Mouse (Mus musculus) limb, embryonic 12.5 days (tissue): ENCODE data around the gene Irf1. TPM values are rescaled to one million over a fixed set of nuclear protein-coding genes. Genes with fewer than 3 reads are reported as not detected.

ENCODE experiments used
- ATAC-seq: fragments of 200-750 bp; cut with Nextera tagmentation; 2 replicates; pipeline ENCODE4 v1.8.0; 2017; ENCODE audit warnings: low read depth, moderate TSS enrichment; ENCODE audit not compliant: insufficient number of reproducible peaks, insufficient read depth, low FRiP score, low TSS enrichment
- H3K27ac ChIP-seq: fragments of 300-500 bp; sonication (generic); 2 replicates; pipeline ENCODE4 v1.5.1; 2016; ENCODE audit warnings: mild to moderate bottlenecking, moderate library complexity
- H3K27me3 ChIP-seq: fragments of 300-500 bp; sonication (generic); 2 replicates; pipeline ENCODE4 v1.6.1; 2016; ENCODE audit warnings: mild to moderate bottlenecking, moderate library complexity
- H3K36me3 ChIP-seq: fragments of 300-500 bp; sonication (generic); 2 replicates; pipeline ENCODE4 v1.6.1; 2016; ENCODE audit warnings: mild to moderate bottlenecking, moderate library complexity
- H3K4me1 ChIP-seq: fragments of 300-500 bp; sonication (generic); replicated peaks from 2 replicates; pipeline ENCODE4 v1.6.1; 2016
- H3K4me2 ChIP-seq: fragments of 300-500 bp; sonication (generic); 2 replicates; pipeline ENCODE4 v1.6.1; 2016; ENCODE audit warnings: mild to moderate bottlenecking, moderate library complexity
- H3K4me3 ChIP-seq: fragments of 300-500 bp; sonication (generic); replicated peaks from 2 replicates; pipeline ENCODE4 v1.5.1; 2016; ENCODE audit warnings: mild to moderate bottlenecking
- H3K9ac ChIP-seq: fragments of 300-500 bp; sonication (generic); replicated peaks from 2 replicates; pipeline ENCODE4 v1.6.1; 2016; ENCODE audit warnings: mild to moderate bottlenecking, moderate library complexity
- H3K9me3 ChIP-seq: fragments of 300-500 bp; sonication (generic); 2 replicates; pipeline ENCODE4 v1.6.1; 2016; ENCODE audit warnings: mild to moderate bottlenecking, moderate library complexity
- WGBS: fragments of 180-500 bp; shearing (Covaris S2); methylation state at CpG from one replicate; pipeline ENCODE4 v1.1.7; 2016; 5-methylcytosine and 5-hydroxymethylcytosine counted together
- polyA plus RNA-seq: library from polyadenylated mRNA; unstranded; fragments of >200 nt; fragmentation: Nextera tagmentation; extraction: Ambion mirVana; gene quantifications from 2 replicates; pipeline ENCODE4 v1.2.1, GENCODE M21; 2016

The Irf1 gene
- 8.4 and 8.5 TPM in 2 replicates for polyA plus RNA-seq

- ATAC-seq, result peak; percentile 86
- peaks cover 15% of the 10 kb centered on the region for H3K36me3 ChIP-seq
- H3K9me3 ChIP-seq, result no peaks in the 10 kb centered on the region
- peak within 1 kb of the TSS; percentile 75 for H3K9ac ChIP-seq
- peaks cover 18% of the 10 kb centered on the region; the same call in 1 of the 2 replicates for H3K27me3 ChIP-seq
- H3K4me1 ChIP-seq, result peaks cover 15% of the 10 kb centered on the region
- H3K4me3 ChIP-seq, result peak within 1 kb of the TSS; percentile 79
- WGBS, result under 1% methylated on average over 40 of the region's 40 CpGs
- H3K27ac ChIP-seq, result peak within 1 kb of the TSS; percentile 51
- H3K4me2 ChIP-seq, result peak within 1 kb of the TSS; percentile 81
These were observed at the start of gene Irf1 for GRCm38 (mm10) chr11:53769760-53770124. TSS of gene Irf1 (plus strand) at chr11:53770014.

DNA sequence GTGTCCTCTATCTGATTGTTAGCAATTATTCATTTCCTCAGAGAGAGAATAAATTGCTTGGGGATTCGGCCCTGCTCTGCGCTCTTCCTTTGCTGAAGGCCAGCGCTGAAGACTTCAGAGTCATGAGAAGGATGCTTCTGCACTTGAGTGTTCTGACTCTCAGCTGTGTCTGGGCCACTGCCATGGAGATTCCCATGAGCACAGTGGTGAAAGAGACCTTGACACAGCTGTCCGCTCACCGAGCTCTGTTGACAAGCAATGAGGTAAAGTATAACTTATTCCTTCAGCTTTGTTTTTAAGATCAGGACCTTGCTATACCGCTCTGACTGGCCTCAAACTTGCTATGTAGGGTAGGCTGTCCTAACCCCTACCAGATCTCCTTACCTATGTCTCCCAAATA lies 49.1 kb upstream of the Irf1 start, which contains the start of gene Il5:
Gene Il5 (plus strand): TSS at position 80 of the 400 bp plus-strand sequence.
- H3K4me3 ChIP-seq, result no peak within 1 kb of the TSS
- WGBS, result 81% methylated on average over 6 of the region's 6 CpGs
- no peaks in the 10 kb centered on the region for H3K4me1 ChIP-seq
- H3K9me3 ChIP-seq, result no peaks in the 10 kb centered on the region
- H3K9ac ChIP-seq, result no peak within 1 kb of the TSS
- 0 out of 2 replicates have a peak, but pooled peaks cover 5% of the 10 kb centered on the region for H3K27me3 ChIP-seq
- no peak for ATAC-seq
- no peak within 1 kb of the TSS for H3K4me2 ChIP-seq
- no peak within 1 kb of the TSS for H3K27ac ChIP-seq
- no peaks in the 10 kb centered on the region for H3K36me3 ChIP-seq

- 95% methylated on average over 7 of the region's 7 CpGs for WGBS
- no peaks in the 10 kb centered on the region for H3K4me1 ChIP-seq
- no peak overlapping the region for H3K4me2 ChIP-seq
- H3K27ac ChIP-seq, result no peak overlapping the region
- H3K27me3 ChIP-seq, result no peaks in the 10 kb centered on the region
- H3K36me3 ChIP-seq, result no peaks in the 10 kb centered on the region
- no peak overlapping the region for H3K4me3 ChIP-seq
- ATAC-seq, result no peak
- H3K9me3 ChIP-seq, result 0 out of 2 replicates have a peak, but pooled peaks cover 3% of the 10 kb centered on the region
- H3K9ac ChIP-seq, result no peak overlapping the region
These were observed 38.4 kb upstream of the Irf1 start for GRCm38 (mm10) chr11:53731457-53731856.

DNA sequence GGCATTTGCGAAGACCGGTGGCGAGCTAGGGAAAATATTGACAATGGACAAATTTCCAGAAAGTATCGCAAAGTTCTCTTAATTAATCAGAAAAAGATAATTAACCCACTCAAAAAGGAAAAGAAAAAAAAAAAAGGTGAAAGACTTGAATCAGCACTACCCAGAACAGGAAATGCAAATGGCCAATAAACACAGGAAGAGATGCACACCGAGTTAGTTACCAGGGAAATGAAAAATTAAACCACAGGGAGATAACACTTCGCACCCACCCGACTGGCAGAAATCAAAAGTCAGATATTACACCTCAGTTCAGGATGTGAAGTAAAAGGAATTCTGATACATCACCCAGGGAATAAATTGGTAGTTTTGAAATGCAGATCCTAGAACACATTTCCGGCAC lies 37.6 kb upstream of the Irf1 start:
- Histone ChIP-seq H3K9me3 (no peaks in the 10 kb centered on the region), H3K27me3 (no peaks in the 10 kb centered on the region), H3K4me3 (no peak overlapping the region), H3K27ac (no peak overlapping the region), H3K36me3 (no peaks in the 10 kb centered on the region), H3K4me1 (no peaks in the 10 kb centered on the region), H3K4me2 (no peak overlapping the region), H3K9ac (no peak overlapping the region)
- ATAC-seq, result no peak
- 93% methylated on average over 8 of the region's 8 CpGs for whole genome bisulfite sequencing

- Histone ChIP-seq H3K27me3 (no peaks in the 10 kb centered on the region), H3K27ac (no peak overlapping the region), H3K4me1 (no peaks in the 10 kb centered on the region), H3K9me3 (no peaks in the 10 kb centered on the region), H3K9ac (no peak overlapping the region), H3K4me2 (no peak overlapping the region), H3K36me3 (no peaks in the 10 kb centered on the region), H3K4me3 (no peak overlapping the region)
- ATAC-seq, result no peak
- 89% methylated on average over 7 of the region's 7 CpGs for WGBS
These were observed 36.0 kb upstream of the Irf1 start for GRCm38 (mm10) chr11:53733824-53734223.

GRCm38 (mm10) chr11:53734431-53734830 lies 35.4 kb upstream of the Irf1 start:
- Histone ChIP-seq H3K27ac (no peak overlapping the region), H3K4me2 (no peak overlapping the region), H3K36me3 (no peaks in the 10 kb centered on the region), H3K27me3 (no peaks in the 10 kb centered on the region), H3K4me3 (no peak overlapping the region), H3K9me3 (no peaks in the 10 kb centered on the region), H3K4me1 (no peaks in the 10 kb centered on the region), H3K9ac (no peak overlapping the region)
- no peak for ATAC-seq
- WGBS, result 85% methylated on average over 2 of the region's 2 CpGs

DNA sequence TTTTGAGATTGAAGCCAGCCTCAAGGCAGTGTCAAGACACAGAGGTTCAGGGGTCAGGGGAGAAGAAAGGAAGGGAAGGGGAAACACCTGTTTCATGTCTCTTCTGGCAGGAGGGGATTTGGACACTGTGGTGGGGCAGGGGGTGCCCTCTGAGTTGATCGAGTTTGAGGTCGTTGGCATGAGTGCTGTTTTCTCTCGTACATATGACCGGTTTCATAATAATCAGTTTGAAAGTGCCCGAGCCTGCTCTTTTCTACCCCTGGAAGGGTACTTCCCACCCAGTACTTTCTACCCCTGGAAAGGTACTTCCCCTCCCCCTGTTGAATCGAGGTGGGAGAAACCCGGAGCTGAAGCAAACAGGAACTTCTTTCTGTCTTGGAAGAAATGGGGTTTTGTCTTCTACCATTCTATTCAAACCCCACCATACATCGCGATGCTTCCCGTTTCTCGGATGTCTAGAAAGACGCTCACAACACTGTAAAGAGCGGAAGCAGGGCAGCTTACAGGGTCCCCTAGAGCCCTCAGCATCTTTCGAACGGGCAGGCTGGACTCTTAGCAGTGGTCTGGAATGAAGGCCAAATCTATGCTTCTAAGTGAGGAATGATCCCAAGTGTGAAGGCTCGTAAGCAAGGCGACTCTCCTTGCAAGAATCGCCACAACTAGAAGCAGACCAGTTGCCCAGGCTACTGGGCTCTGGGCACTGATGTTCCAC lies 34.7 kb upstream of the Irf1 start:
- WGBS, result 74% methylated on average over 18 of the region's 18 CpGs
- ATAC-seq, result no peak
- Histone ChIP-seq H3K27ac (no peak overlapping the region), H3K9ac (no peak overlapping the region), H3K4me2 (peak overlapping the region; percentile 45; the same call in 1 of the 2 replicates), H3K36me3 (no peaks in the 10 kb centered on the region), H3K4me1 (no peaks in the 10 kb centered on the region), H3K4me3 (no peak overlapping the region), H3K27me3 (no peaks in the 10 kb centered on the region), H3K9me3 (no peaks in the 10 kb centered on the region)

DNA sequence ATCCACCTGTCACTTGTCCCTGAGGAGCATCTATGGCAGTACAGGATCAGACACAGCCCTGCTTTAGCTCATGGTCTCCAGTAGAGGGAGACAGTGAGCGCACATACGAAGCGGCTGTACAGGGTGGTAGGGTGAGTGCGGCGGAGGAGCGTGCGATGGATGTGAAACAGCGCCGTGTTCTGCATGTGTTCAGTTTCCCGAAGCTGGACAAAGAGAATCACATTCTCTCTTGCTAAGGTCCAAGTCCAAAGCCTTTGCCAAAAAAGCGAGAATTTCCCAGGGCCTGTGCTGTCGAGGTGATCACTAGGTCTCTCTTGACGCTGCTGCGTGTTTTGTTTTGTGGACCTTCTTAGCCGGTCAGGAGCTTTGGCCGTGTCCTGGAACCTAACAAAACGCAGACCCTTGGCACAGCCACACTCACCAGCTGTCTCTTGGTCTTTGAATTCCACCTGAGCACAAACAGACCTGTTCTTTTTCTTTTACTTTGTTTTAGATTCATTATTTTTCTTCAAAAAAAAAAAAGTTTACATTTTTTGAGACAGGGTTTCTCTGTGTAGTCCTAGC lies 34.0 kb upstream of the Irf1 start:
- Histone ChIP-seq H3K4me1 (no peaks in the 10 kb centered on the region), H3K9me3 (no peaks in the 10 kb centered on the region), H3K4me3 (no peak overlapping the region), H3K4me2 (peak overlapping the region; percentile 45), H3K36me3 (no peaks in the 10 kb centered on the region), H3K27me3 (no peaks in the 10 kb centered on the region), H3K9ac (no peak overlapping the region), H3K27ac (no peak overlapping the region)
- WGBS, result 27% methylated on average over 17 of the region's 17 CpGs
- ATAC-seq, result 0 out of 2 replicates have a peak, but pooled peaks have one; percentile 66

DNA sequence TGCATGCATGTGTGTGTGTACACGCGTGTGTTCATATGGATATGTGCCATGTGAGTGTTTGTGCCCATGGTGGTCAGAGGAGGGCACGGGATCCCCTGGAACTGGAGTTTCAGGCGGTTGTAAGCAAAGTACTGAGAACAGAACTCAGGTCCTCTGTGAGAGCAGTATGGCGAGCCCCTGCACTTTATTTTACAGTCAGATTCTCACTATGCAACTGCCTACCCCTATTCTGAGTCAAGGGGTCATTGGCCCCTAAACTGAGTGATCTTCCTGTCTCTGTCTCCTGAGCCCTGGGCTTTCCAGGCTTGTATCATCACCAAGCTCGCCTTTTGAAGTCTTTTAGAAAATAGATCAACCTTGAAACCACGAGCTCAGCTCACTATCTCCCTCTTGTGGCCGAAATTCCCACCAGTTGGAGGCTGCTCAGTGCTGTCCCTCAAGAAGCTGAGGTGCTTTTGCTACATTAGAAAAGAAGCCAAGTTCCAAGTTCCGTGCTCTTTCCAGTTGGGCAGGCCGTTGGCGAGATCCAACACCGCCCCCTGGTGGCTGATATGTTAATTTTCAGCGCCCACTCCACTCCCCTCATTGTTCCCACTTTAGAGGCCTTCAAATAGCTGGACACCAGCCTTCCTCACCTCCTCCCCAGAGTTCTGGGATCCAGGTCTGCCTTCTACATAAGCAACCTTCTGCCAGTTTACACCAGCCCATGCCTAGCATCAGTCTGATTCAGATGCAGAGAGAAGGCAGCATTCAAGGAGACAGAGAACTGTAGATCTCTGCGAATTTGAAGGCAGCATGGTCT lies 32.8 kb upstream of the Irf1 start:
- H3K4me2 ChIP-seq, result no peak overlapping the region
- H3K4me3 ChIP-seq, result no peak overlapping the region
- H3K9ac ChIP-seq, result no peak overlapping the region
- ATAC-seq, result 0 out of 2 replicates have a peak, but pooled peaks have one; percentile 16
- 50% methylated on average over 14 of the region's 14 CpGs for WGBS
- no peaks in the 10 kb centered on the region for H3K27me3 ChIP-seq
- H3K27ac ChIP-seq, result no peak overlapping the region
- H3K36me3 ChIP-seq, result no peaks in the 10 kb centered on the region
- no peaks in the 10 kb centered on the region for H3K9me3 ChIP-seq
- H3K4me1 ChIP-seq, result no peaks in the 10 kb centered on the region

GRCm38 (mm10) chr11:53737573-53737946 lies 32.3 kb upstream of the Irf1 start:
- ATAC-seq, result no peak

GRCm38 (mm10) chr11:53742353-53742752 lies 27.5 kb upstream of the Irf1 start:
- 49% methylated on average over 5 of the region's 5 CpGs for WGBS
- H3K4me2 ChIP-seq, result no peak overlapping the region
- H3K27me3 ChIP-seq, result no peaks in the 10 kb centered on the region
- no peaks in the 10 kb centered on the region for H3K4me1 ChIP-seq
- H3K36me3 ChIP-seq, result no peaks in the 10 kb centered on the region
- ATAC-seq, result no peak
- no peak overlapping the region for H3K27ac ChIP-seq
- no peaks in the 10 kb centered on the region for H3K9me3 ChIP-seq
- no peak overlapping the region for H3K9ac ChIP-seq
- H3K4me3 ChIP-seq, result no peak overlapping the region

More at GRCm38 (mm10) chr11:53737573-53737946, 32.3 kb upstream of the Irf1 start:
- H3K27me3 ChIP-seq, result no peaks in the 10 kb centered on the region
- H3K9ac ChIP-seq, result no peak overlapping the region
- WGBS, result 51% methylated on average over 6 of the region's 6 CpGs
- no peak overlapping the region for H3K4me2 ChIP-seq
- no peaks in the 10 kb centered on the region for H3K36me3 ChIP-seq
- no peak overlapping the region for H3K27ac ChIP-seq
- no peaks in the 10 kb centered on the region for H3K4me1 ChIP-seq
- H3K9me3 ChIP-seq, result no peaks in the 10 kb centered on the region
- H3K4me3 ChIP-seq, result no peak overlapping the region
